Mouse (Mus musculus): ENCODE measurements around the gene Cdyl2. TPM values are rescaled to one million over a fixed set of nuclear protein-coding genes. Genes with fewer than 3 reads are reported as not detected.

The Cdyl2 gene
- polyA plus RNA-seq, 1 experiment from 2014 or later: 6.5 TPM

DNA sequence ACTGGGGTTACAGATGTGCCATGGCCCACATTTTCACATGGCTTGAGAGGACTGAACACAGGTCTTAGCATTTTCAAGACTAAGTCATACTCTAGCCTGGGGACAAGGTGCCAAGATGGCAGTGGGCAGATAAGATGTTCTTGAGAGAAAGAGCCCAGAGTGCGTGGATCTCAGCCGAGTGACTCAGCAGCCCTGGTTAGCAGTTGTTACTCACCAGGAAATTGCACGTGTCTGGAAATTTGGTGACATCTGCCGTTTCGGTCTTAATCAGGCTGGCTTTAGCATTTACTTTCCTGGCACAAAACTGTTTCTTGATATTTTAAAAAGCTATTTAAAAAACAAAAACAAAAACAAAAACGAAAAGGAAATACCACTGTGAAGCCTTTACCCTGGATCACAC, 180.5 kb downstream of the Cdyl2 start:
- Histone ChIP-seq H3K4me1 (ENCODE audit: control insufficient read depth, insufficient read depth, low read length) (no peaks in the 10 kb centered on the region), H3K4me3 (ENCODE audit: low read depth, low read length) (no peak overlapping the region), H3K36me3 (ENCODE audit: control insufficient read depth, insufficient read depth, low read length) (no peaks in the 10 kb centered on the region), H3K9ac (ENCODE audit: low read length) (no peak overlapping the region), H3K27ac (ENCODE audit: low read depth, low read length) (no peak overlapping the region), H3K9me3 (replicated peaks; ENCODE audit: control insufficient read depth, low read length) (no peaks in the 10 kb centered on the region), H3K27me3 (replicated peaks; ENCODE audit: control insufficient read depth, insufficient read depth, low read length) (no peaks in the 10 kb centered on the region), H3K4me2 (ENCODE audit: low read length) (no peak overlapping the region)
- DNase-seq (ENCODE audit: low spot score) (no peak), ATAC-seq (no peak)
- WGBS: 85% methylated on average over 6 of the region's 6 CpGs

DNA sequence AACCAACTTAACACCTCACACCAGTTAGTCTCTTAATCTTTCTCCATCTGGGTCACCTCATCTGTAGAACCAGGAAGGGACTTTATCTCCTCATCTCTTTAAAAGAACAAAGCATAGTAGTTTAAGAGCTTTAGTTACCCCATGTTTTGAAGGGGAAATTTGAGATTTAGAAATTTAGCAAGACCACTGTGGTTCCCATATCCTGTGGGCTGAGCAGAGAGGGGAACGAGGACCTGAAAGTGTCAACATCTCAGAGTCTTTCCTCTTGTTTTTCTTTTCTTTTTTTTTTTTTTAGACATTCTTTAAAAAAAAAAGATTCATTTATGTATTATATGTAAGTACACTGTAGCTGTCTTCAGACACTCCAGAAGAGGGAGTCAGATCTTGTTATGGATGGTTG, 189.4 kb downstream of the Cdyl2 start:
- H3K4me3 ChIP-seq (ENCODE audit: low read depth, low read length): no peak overlapping the region
- H3K27me3 ChIP-seq (replicated peaks; ENCODE audit: control insufficient read depth, insufficient read depth, low read length): no peaks in the 10 kb centered on the region
- H3K9me3 ChIP-seq (replicated peaks; ENCODE audit: control insufficient read depth, low read length): no peaks in the 10 kb centered on the region
- H3K27ac ChIP-seq (ENCODE audit: low read depth, low read length): no peak overlapping the region
- no peaks in the 10 kb centered on the region for H3K36me3 ChIP-seq (ENCODE audit: control insufficient read depth, insufficient read depth, low read length)
- 87% methylated on average over 1 of the region's 1 CpGs for WGBS
- ATAC-seq (no peak), DNase-seq (ENCODE audit: low spot score) (no peak)
- no peak overlapping the region for H3K4me2 ChIP-seq (ENCODE audit: low read length)
- no peak overlapping the region for H3K9ac ChIP-seq (ENCODE audit: low read length)
- no peaks in the 10 kb centered on the region for H3K4me1 ChIP-seq (ENCODE audit: control insufficient read depth, insufficient read depth, low read length)

DNA sequence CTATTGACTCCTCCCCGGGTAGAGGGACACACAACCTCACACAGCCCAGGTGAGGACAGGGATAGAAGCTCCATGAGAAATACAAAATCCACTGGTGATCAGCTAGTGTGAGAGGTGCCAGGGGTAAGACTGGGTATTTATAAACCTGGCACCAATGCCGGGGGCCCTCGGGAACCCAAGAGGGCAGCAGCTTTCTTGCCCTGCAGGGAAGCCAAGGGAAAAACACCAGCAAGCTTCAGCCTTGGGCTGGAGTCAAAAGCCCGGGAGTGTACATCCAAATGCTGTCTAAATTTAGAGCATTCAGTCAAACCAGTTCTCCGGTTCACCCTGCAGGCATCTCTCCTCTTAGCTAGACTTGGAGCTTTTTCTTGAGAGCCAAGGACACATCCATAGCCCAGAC, 189.9 kb downstream of the Cdyl2 start:
- no peak for DNase-seq (ENCODE audit: low spot score)
- 95% methylated on average over 5 of the region's 5 CpGs for WGBS

DNA sequence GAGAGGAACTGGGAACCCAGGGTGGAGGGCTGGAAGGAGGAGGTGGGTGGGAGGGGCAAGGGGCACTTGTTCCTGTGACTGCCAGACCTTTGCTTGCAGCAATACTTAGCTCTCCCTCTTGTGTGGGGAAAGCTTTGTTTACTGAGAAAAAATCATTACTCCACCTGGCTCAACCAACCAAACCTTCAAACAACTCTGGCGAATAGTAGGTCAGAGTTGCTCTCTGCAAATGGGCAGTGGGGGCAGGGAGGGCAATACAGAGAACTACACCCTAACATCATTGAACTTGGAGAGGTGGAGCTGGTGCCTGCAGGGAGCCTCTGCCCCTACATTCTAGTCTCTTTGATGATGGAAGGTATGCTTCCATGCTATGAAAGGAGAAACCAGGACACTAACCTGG, 192.7 kb downstream of the Cdyl2 start:
- no peaks in the 10 kb centered on the region for H3K9me3 ChIP-seq (replicated peaks; ENCODE audit: control insufficient read depth, low read length)

More for the DNA sequence above, 189.9 kb downstream of the Cdyl2 start:
- no peaks in the 10 kb centered on the region for H3K36me3 ChIP-seq (ENCODE audit: control insufficient read depth, insufficient read depth, low read length)
- no peak overlapping the region for H3K9ac ChIP-seq (ENCODE audit: low read length)
- H3K4me3 ChIP-seq (ENCODE audit: low read depth, low read length): no peak overlapping the region
- no peak for ATAC-seq
- H3K4me1 ChIP-seq (ENCODE audit: control insufficient read depth, insufficient read depth, low read length): no peaks in the 10 kb centered on the region
- no peak overlapping the region for H3K27ac ChIP-seq (ENCODE audit: low read depth, low read length)
- no peak overlapping the region for H3K4me2 ChIP-seq (ENCODE audit: low read length)
- H3K9me3 ChIP-seq (replicated peaks; ENCODE audit: control insufficient read depth, low read length): no peaks in the 10 kb centered on the region
- H3K27me3 ChIP-seq (replicated peaks; ENCODE audit: control insufficient read depth, insufficient read depth, low read length): no peaks in the 10 kb centered on the region

DNA sequence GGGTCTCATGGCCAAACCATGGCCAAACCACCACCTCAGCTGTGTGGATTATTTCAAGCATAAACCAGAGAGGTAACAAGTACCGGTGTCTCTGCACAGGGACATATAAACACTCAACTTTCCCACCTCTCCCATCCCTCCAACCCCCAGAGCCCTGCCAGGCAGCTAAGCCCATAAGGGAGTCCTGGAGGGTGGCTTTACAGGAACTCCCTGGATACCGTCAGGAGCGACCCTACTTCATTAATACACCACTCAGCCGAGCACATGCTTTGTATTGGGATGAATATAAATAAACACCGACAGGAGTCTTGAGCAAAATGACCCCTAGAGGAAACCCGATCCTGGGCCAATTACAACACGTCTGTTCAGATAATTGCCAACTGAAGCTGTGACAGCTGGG, 194.0 kb downstream of the Cdyl2 start:
- Histone ChIP-seq H3K27ac (ENCODE audit: low read depth, low read length) (no peak overlapping the region), H3K4me2 (ENCODE audit: low read length) (no peak overlapping the region), H3K4me1 (ENCODE audit: control insufficient read depth, insufficient read depth, low read length) (no peaks in the 10 kb centered on the region), H3K9me3 (replicated peaks; ENCODE audit: control insufficient read depth, low read length) (no peaks in the 10 kb centered on the region), H3K4me3 (ENCODE audit: low read depth, low read length) (no peak overlapping the region), H3K36me3 (ENCODE audit: control insufficient read depth, insufficient read depth, low read length) (no peaks in the 10 kb centered on the region), H3K27me3 (replicated peaks; ENCODE audit: control insufficient read depth, insufficient read depth, low read length) (no peaks in the 10 kb centered on the region), H3K9ac (ENCODE audit: low read length) (no peak overlapping the region)
- DNase-seq (ENCODE audit: low spot score) (no peak), ATAC-seq (no peak)
- WGBS: 45% methylated on average over 7 of the region's 7 CpGs

More for the DNA sequence above, 192.7 kb downstream of the Cdyl2 start:
- no peak overlapping the region for H3K4me2 ChIP-seq (ENCODE audit: low read length)
- no peak for ATAC-seq
- no peaks in the 10 kb centered on the region for H3K4me1 ChIP-seq (ENCODE audit: control insufficient read depth, insufficient read depth, low read length)
- WGBS: 81% methylated on average over 1 of the region's 1 CpGs
- H3K4me3 ChIP-seq (ENCODE audit: low read depth, low read length): no peak overlapping the region
- no peaks in the 10 kb centered on the region for H3K27me3 ChIP-seq (replicated peaks; ENCODE audit: control insufficient read depth, insufficient read depth, low read length)
- H3K27ac ChIP-seq (ENCODE audit: low read depth, low read length): no peak overlapping the region
- H3K36me3 ChIP-seq (ENCODE audit: control insufficient read depth, insufficient read depth, low read length): no peaks in the 10 kb centered on the region
- H3K9ac ChIP-seq (ENCODE audit: low read length): no peak overlapping the region
- no peak for DNase-seq (ENCODE audit: low spot score)

DNA sequence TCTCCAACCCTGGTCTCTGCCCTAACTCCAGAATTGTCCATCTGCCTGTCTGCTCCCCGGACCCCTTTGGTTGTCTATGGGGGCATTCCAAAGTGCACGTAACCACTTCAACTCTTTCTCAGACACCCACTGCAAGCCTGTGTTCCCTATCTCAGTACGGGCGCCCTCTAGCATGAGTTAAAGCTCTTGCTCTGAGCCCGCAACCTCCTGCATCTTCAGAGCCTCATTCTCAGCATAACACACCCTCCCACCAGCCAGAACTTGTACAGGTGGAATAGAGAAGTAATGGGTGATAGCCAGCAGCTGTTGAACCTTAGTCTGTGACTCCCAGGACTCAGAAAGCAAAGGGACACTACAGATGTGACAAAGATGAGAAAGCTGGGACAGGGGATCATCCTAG, 196.0 kb downstream of the Cdyl2 start:
- Histone ChIP-seq H3K27me3 (replicated peaks; ENCODE audit: control insufficient read depth, insufficient read depth, low read length) (no peaks in the 10 kb centered on the region), H3K4me1 (ENCODE audit: control insufficient read depth, insufficient read depth, low read length) (no peaks in the 10 kb centered on the region), H3K9me3 (replicated peaks; ENCODE audit: control insufficient read depth, low read length) (no peaks in the 10 kb centered on the region), H3K36me3 (ENCODE audit: control insufficient read depth, insufficient read depth, low read length) (no peaks in the 10 kb centered on the region), H3K4me3 (ENCODE audit: low read depth, low read length) (no peak overlapping the region), H3K27ac (ENCODE audit: low read depth, low read length) (no peak overlapping the region), H3K9ac (ENCODE audit: low read length) (no peak overlapping the region), H3K4me2 (ENCODE audit: low read length) (no peak overlapping the region)
- no peak for DNase-seq (ENCODE audit: low spot score)
- WGBS: 85% methylated on average over 5 of the region's 5 CpGs
- no peak for ATAC-seq

DNA sequence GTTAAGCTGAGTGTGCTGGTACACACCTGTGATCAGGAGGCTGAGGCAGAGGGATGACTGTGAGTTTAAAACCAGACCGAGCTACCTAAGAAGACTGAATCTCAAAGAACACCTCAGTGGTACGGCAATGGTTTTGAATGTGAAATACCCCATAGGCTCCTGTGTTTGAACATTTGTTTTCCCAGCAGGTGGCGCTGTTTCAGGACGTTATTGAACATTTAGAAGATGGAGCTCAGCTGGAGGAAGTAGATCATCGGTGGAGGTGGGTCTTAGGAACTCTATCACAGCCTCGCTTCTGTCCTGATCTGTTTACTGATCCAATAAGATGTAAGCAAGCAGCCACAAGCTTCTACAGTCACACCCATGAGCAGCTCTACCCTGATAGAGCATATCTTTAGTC, 199.7 kb downstream of the Cdyl2 start:
- Histone ChIP-seq H3K36me3 (ENCODE audit: control insufficient read depth, insufficient read depth, low read length) (no peaks in the 10 kb centered on the region), H3K9ac (ENCODE audit: low read length) (no peak overlapping the region), H3K27ac (ENCODE audit: low read depth, low read length) (no peak overlapping the region), H3K4me3 (ENCODE audit: low read depth, low read length) (no peak overlapping the region), H3K4me1 (ENCODE audit: control insufficient read depth, insufficient read depth, low read length) (no peaks in the 10 kb centered on the region), H3K4me2 (ENCODE audit: low read length) (no peak overlapping the region), H3K9me3 (replicated peaks; ENCODE audit: control insufficient read depth, low read length) (no peaks in the 10 kb centered on the region), H3K27me3 (replicated peaks; ENCODE audit: control insufficient read depth, insufficient read depth, low read length) (no peaks in the 10 kb centered on the region)
- 76% methylated on average over 6 of the region's 6 CpGs for WGBS
- DNase-seq (ENCODE audit: low spot score): no peak
- ATAC-seq: no peak

DNA sequence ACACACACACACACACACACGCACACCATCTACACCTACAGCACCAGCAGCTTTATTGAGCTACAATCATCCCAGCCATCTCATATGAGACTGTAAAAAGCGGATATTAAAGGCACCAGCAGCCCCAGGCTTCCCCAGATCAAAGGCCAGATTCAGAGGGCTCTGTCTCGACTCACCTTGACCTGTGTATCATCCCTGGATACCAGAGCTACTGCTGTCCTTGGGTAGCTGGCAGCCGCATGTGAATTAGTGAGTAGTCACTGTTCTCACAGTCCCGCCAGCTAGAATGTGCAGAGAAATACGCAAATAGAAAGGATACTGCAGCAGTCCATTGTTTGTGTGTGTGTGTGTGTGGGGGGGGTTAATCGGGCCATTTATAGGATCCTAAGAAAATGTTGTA, 204.1 kb downstream of the Cdyl2 start:
- ATAC-seq (no peak), DNase-seq (ENCODE audit: low spot score) (no peak)
- Histone ChIP-seq H3K9ac (ENCODE audit: low read length) (no peak overlapping the region), H3K4me3 (ENCODE audit: low read depth, low read length) (no peak overlapping the region), H3K27me3 (replicated peaks; ENCODE audit: control insufficient read depth, insufficient read depth, low read length) (no peaks in the 10 kb centered on the region), H3K36me3 (ENCODE audit: control insufficient read depth, insufficient read depth, low read length) (no peaks in the 10 kb centered on the region), H3K27ac (ENCODE audit: low read depth, low read length) (no peak overlapping the region), H3K9me3 (replicated peaks; ENCODE audit: control insufficient read depth, low read length) (no peaks in the 10 kb centered on the region), H3K4me1 (ENCODE audit: control insufficient read depth, insufficient read depth, low read length) (no peaks in the 10 kb centered on the region), H3K4me2 (ENCODE audit: low read length) (no peak overlapping the region)
- WGBS: 78% methylated on average over 7 of the region's 7 CpGs

DNA sequence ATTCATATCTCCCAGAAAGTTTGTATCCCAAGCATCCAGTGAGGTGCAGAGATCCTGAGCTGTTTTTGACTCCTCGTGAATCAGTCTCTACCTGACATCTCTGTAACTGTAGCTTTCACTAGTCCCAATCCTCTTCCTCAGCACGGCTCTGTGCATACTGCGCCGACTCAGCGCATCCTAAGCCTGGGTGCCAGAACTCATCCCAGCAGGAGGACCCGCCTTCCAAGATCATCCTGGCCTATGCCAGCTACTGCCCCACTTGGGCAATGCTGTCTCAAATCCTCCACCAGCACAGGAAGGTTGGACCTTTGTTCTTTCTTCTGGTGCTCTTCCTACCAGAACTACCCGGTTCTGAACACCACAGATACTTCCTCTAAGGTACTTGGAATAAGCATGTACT, 207.9 kb downstream of the Cdyl2 start:
- Histone ChIP-seq H3K4me1 (ENCODE audit: control insufficient read depth, insufficient read depth, low read length) (no peaks in the 10 kb centered on the region), H3K27ac (ENCODE audit: low read depth, low read length) (no peak overlapping the region), H3K4me3 (ENCODE audit: low read depth, low read length) (no peak overlapping the region), H3K36me3 (ENCODE audit: control insufficient read depth, insufficient read depth, low read length) (no peaks in the 10 kb centered on the region), H3K9ac (ENCODE audit: low read length) (no peak overlapping the region), H3K4me2 (ENCODE audit: low read length) (no peak overlapping the region), H3K27me3 (replicated peaks; ENCODE audit: control insufficient read depth, insufficient read depth, low read length) (no peaks in the 10 kb centered on the region), H3K9me3 (replicated peaks; ENCODE audit: control insufficient read depth, low read length) (no peaks in the 10 kb centered on the region)
- WGBS: 89% methylated on average over 7 of the region's 7 CpGs
- DNase-seq (ENCODE audit: low spot score): no peak
- ATAC-seq: no peak

All from forebrain, embryonic 14.5 days (tissue).